Mouse (Mus musculus) liver, embryonic 16.5 days (tissue): Measurements from ENCODE around the gene Mgat4b. TPM values are rescaled to one million over a fixed set of nuclear protein-coding genes. Genes with fewer than 3 reads are reported as not detected.

Source experiments
- ATAC-seq: fragments of 200-750 bp; cut with Nextera tagmentation; 2 replicates; pipeline ENCODE4 v1.8.0; 2017; ENCODE audit warnings: low read depth, mild to moderate bottlenecking, moderate number of reproducible peaks, moderate library complexity
- H3K27ac ChIP-seq: fragments of 300-500 bp; sonication (generic); 2 replicates; pipeline ENCODE4 v1.5.1; 2014; ENCODE audit warnings: mild to moderate bottlenecking, low read length
- H3K27me3 ChIP-seq: fragments of 300-500 bp; sonication (generic); 2 replicates; pipeline ENCODE4 v1.6.1; 2014; ENCODE audit warnings: low read depth, low read length, mixed read lengths; ENCODE audit not compliant: control insufficient read depth, insufficient read depth
- H3K36me3 ChIP-seq: fragments of 300-500 bp; sonication (generic); 2 replicates; pipeline ENCODE4 v1.6.1; 2014; ENCODE audit warnings: mild to moderate bottlenecking; ENCODE audit not compliant: control insufficient read depth, insufficient read depth
- H3K4me1 ChIP-seq: fragments of 300-500 bp; sonication (generic); 2 replicates; pipeline ENCODE4 v1.6.1; 2014; ENCODE audit warnings: low read depth, low read length, mixed read lengths; ENCODE audit not compliant: control insufficient read depth
- H3K4me2 ChIP-seq: fragments of 300-500 bp; sonication (generic); 2 replicates; pipeline ENCODE4 v1.6.1; 2014; ENCODE audit warnings: low read depth, low read length, mixed read lengths
- H3K4me3 ChIP-seq: fragments of 300-500 bp; sonication (generic); 2 replicates; pipeline ENCODE4 v1.5.1; 2014; ENCODE audit warnings: low read depth, mild to moderate bottlenecking, low read length
- H3K9ac ChIP-seq: fragments of 300-500 bp; sonication (generic); 2 replicates; pipeline ENCODE4 v1.6.1; 2014; ENCODE audit warnings: low read depth, low read length
- H3K9me3 ChIP-seq: fragments of 300-500 bp; sonication (generic); replicated peaks from 2 replicates; pipeline ENCODE4 v1.6.1; 2016; ENCODE audit warnings: low read length; ENCODE audit not compliant: control insufficient read depth
- WGBS: fragments of 180-500 bp; shearing (Covaris S2); extraction: QIAGEN DNeasy Blood & Tissue Kit; methylation state at CpG from one replicate; pipeline ENCODE4 v1.1.7; 2014; ENCODE audit not compliant: insufficient replicate concordance; 5-methylcytosine and 5-hydroxymethylcytosine counted together
- microRNA-seq: library from miRNA; unstranded; fragments of <30 nt; microRNA quantifications from one replicate; pipeline ENCODE4, GENCODE M21; 2016
- polyA plus RNA-seq: library from polyadenylated mRNA; unstranded; fragments of >200 nt; fragmentation: Nextera tagmentation; extraction: Ambion mirVana; gene quantifications from 2 replicates; pipeline ENCODE4 v1.2.1, GENCODE M21; 2015

Gene Mgat4b
- polyA plus RNA-seq, 1 experiment from 2014 or later = 3.1 TPM

DNA sequence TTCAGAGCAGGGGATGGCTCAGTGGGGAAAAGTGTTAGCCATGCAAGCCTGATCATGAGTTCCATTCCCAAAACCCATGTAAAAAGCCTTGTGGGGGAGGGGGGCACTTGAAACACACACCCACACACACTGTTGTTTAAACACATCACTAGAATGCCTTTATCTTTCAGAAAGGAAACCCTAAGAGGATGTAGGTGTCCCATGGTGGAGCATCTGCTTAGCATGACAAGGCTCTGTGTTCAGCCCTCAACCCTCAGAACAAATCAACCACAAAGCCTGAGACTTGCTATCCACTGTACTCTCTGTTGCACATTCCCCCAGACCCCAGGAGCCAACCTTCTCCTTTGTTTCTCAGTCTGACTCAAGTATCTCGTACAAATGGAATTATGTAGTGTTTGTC, 69.4 kb downstream of the Mgat4b start:
- WGBS = 38% methylated on average over 1 of the region's 1 CpGs
- Histone ChIP-seq H3K27ac (no peak overlapping the region), H3K27me3 (no peaks in the 10 kb centered on the region), H3K9ac (no peak overlapping the region), H3K4me3 (no peak overlapping the region), H3K4me2 (no peak overlapping the region), H3K9me3 (no peaks in the 10 kb centered on the region), H3K4me1 (peaks cover 10% of the 10 kb centered on the region), H3K36me3 (peaks cover 2% of the 10 kb centered on the region; the same call in 1 of the 2 replicates)
- ATAC-seq = no peak

Small RNA genes lying within 50 kb of the gene (microRNA-seq; reads per million reads assigned to microRNA genes)
- gene Mir6919 = 0.98 reads per million

Other genes with a start within 250 kb of the Mgat4b start
- gene Rnf130, start 185.5 kb upstream of the Mgat4b start, polyA plus RNA-seq = 21.3 and 21.9 TPM in 2 replicates
- 12.9 and 13.1 TPM in 2 replicates for gene Tbc1d9b, start 79.5 kb upstream of the Mgat4b start, polyA plus RNA-seq
- gene Mrnip, start 36.4 kb upstream of the Mgat4b start, polyA plus RNA-seq = 7.9 and 8.6 TPM in 2 replicates
- 165 and 182 TPM in 2 replicates for gene Sqstm1, start 63 bp upstream of the Mgat4b start, polyA plus RNA-seq
- 0.50 and 0.61 TPM in 2 replicates for gene Ltc4s, start 27.7 kb downstream of the Mgat4b start, polyA plus RNA-seq
- 1.3 and 1.5 TPM in 2 replicates for gene Maml1, start 81.4 kb downstream of the Mgat4b start, polyA plus RNA-seq
- 172 and 184 TPM in 2 replicates for gene Canx, start 114.8 kb downstream of the Mgat4b start, polyA plus RNA-seq
- gene Cby3, start 143.6 kb downstream of the Mgat4b start, polyA plus RNA-seq = not detected in 2 replicates
- gene Hnrnph1, start 166.1 kb downstream of the Mgat4b start, polyA plus RNA-seq = 93.6 and 95.8 TPM in 2 replicates
- 6.0 and 8.4 TPM in 2 replicates for gene Rufy1, start 220.2 kb downstream of the Mgat4b start, polyA plus RNA-seq